Mouse (Mus musculus): ENCODE measurements around the gene Slc22a23.

DNA sequence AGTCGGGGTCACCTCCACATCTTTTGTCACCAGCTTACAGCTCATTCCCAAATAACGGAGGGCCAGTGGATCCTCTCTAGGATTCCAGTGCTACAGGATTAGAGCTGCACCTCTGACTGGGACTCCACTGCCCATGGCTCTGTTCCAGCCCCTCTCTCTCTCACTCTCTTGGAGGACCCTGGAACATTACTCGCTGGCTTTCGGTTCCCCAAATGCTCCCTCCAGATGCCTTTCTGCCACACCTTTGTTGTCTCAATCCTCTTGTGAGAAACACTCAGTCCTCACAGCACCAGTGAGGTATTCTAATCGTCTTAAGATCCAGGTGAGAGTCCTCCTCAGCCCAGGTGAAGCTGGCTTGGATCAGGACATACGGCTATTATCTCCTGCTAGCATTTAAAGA lies 99.8 kb downstream of the Slc22a23 start:
- TF ChIP-seq CTCF (IDR thresholded peaks at IDR 0.05; ENCODE audit: low read depth) (no peak), EP300 (IDR thresholded peaks at IDR 0.05; ENCODE audit: low read depth) (no peak)

All from liver, embryonic 14.5 days (tissue).